21 mouse cellular contexts compared by ENCODE assay signal in genomic region chr7:128319140-128319539, GRCm38 (mm10). TPM values are rescaled to one million over a fixed set of nuclear protein-coding genes. Genes with fewer than 3 reads are reported as not detected.
DNase-seq lines count a peak whose midpoint lies in the region; ATAC-seq and TF ChIP-seq lines count a peak whose summit lies in the region.
"Had no signal": no experiment of that assay in that cellular context is flagged by ENCODE, and none has a peak within 500 bp of the region (broad histone marks: within the 10 kb centered on the region; RNA-seq: fewer than 3 reads in every experiment).

No protein-coding gene starts in this region.

- TF ChIP-seq CTCF in lung, adult 2 months (IDR thresholded peaks at IDR 0.05; ENCODE audit: insufficient read depth, low read length), result no peak
- TF ChIP-seq CTCF in stomach, postnatal 0 days (IDR thresholded peaks at IDR 0.05; ENCODE audit: low read depth), result no peak

- TF ChIP-seq EP300 in stomach, postnatal 0 days (optimal IDR thresholded peaks at IDR 0.05), result no peak

- no peak overlapping the region for H3K9ac ChIP-seq in heart, embryonic 11.5 days (ENCODE audit: low read depth, low read length)
- H3K9ac ChIP-seq in lung, embryonic 16.5 days (ENCODE audit: low read length), result no peak overlapping the region
- H3K9ac ChIP-seq in stomach, postnatal 0 days (ENCODE audit: low read length), result no peak overlapping the region
- H3K9ac ChIP-seq: forebrain, embryonic 12.5 days; heart, embryonic 13.5 days; hindbrain, embryonic 15.5 days; limb, embryonic 12.5 days; neural tube, embryonic 13.5 days had no signal

- no peaks in the 10 kb centered on the region for H3K36me3 ChIP-seq in heart, embryonic 10.5 days
- no peaks in the 10 kb centered on the region for H3K36me3 ChIP-seq in heart, embryonic 11.5 days (ENCODE audit: control insufficient read depth, insufficient read depth, low read length)
- H3K36me3 ChIP-seq in lung, embryonic 16.5 days (ENCODE audit: control insufficient read depth, insufficient read depth, low read length), result no peaks in the 10 kb centered on the region
- no peaks in the 10 kb centered on the region for H3K36me3 ChIP-seq in embryonic facial prominence, embryonic 10.5 days (replicated peaks)
- H3K36me3 ChIP-seq in stomach, postnatal 0 days (ENCODE audit: control insufficient read depth, insufficient read depth, low read length), result no peaks in the 10 kb centered on the region
- H3K36me3 ChIP-seq: forebrain, embryonic 12.5 days; heart, embryonic 13.5 days; hindbrain, embryonic 15.5 days; limb, embryonic 12.5 days; midbrain, embryonic 10.5 days; neural tube, embryonic 13.5 days had no signal

- no peak for ATAC-seq in heart, embryonic 11.5 days (replicated peaks; ENCODE audit: insufficient number of reproducible peaks, low FRiP score, low TSS enrichment)
- ATAC-seq in lung, embryonic 16.5 days (ENCODE audit: low read depth), result no peak; the same call in 1 of the 2 replicates
- ATAC-seq in stomach, postnatal 0 days (ENCODE audit: low FRiP score, low TSS enrichment), result no peak

- no peak overlapping the region; the same call in 1 of the 2 replicates for H3K27ac ChIP-seq in heart, embryonic 10.5 days
- no peak overlapping the region for H3K27ac ChIP-seq in heart, embryonic 11.5 days (ENCODE audit: low read depth, low read length)
- H3K27ac ChIP-seq in lung, embryonic 16.5 days (ENCODE audit: low read length), result peak overlapping the region; percentile 18; the same call in 1 of the 2 replicates
- H3K27ac ChIP-seq in embryonic facial prominence, embryonic 10.5 days (replicated peaks), result no peak overlapping the region
- H3K27ac ChIP-seq in stomach, postnatal 0 days (replicated peaks), result no peak overlapping the region
- H3K27ac ChIP-seq: forebrain, embryonic 12.5 days; heart, embryonic 13.5 days; hindbrain, embryonic 15.5 days; limb, embryonic 12.5 days; midbrain, embryonic 10.5 days; neural tube, embryonic 13.5 days had no signal

- no peak for TF ChIP-seq POLR2A in lung, adult 2 months (IDR thresholded peaks at IDR 0.05; ENCODE audit: borderline replicate concordance, extremely low read depth, low read depth, low read length)

- peaks cover 23% of the 10 kb centered on the region for H3K4me1 ChIP-seq in heart, embryonic 10.5 days
- H3K4me1 ChIP-seq in heart, embryonic 11.5 days (ENCODE audit: control insufficient read depth, insufficient read depth, low read length), result no peaks in the 10 kb centered on the region
- H3K4me1 ChIP-seq in lung, embryonic 16.5 days (replicated peaks; ENCODE audit: control insufficient read depth, insufficient read depth, low read length), result peaks cover 24% of the 10 kb centered on the region
- H3K4me1 ChIP-seq in lung, adult 2 months (ENCODE audit: control insufficient read depth, insufficient read depth, low read length), result peaks cover 13% of the 10 kb centered on the region
- peaks cover 38% of the 10 kb centered on the region for H3K4me1 ChIP-seq in embryonic facial prominence, embryonic 10.5 days
- H3K4me1 ChIP-seq in stomach, postnatal 0 days (replicated peaks; ENCODE audit: control insufficient read depth, insufficient read depth), result peaks cover 8% of the 10 kb centered on the region; the same call in 1 of the 2 replicates
- H3K4me1 ChIP-seq: forebrain, embryonic 12.5 days; hindbrain, embryonic 15.5 days; limb, embryonic 12.5 days had no signal

- H3K9me3 ChIP-seq in heart, embryonic 10.5 days, result no peaks in the 10 kb centered on the region
- H3K9me3 ChIP-seq in heart, embryonic 11.5 days (replicated peaks; ENCODE audit: control insufficient read depth, low read length), result no peaks in the 10 kb centered on the region
- H3K9me3 ChIP-seq in lung, embryonic 16.5 days (ENCODE audit: control insufficient read depth, low read length), result no peaks in the 10 kb centered on the region
- no peaks in the 10 kb centered on the region for H3K9me3 ChIP-seq in embryonic facial prominence, embryonic 10.5 days
- no peaks in the 10 kb centered on the region for H3K9me3 ChIP-seq in stomach, postnatal 0 days (ENCODE audit: control insufficient read depth, low read length)
- H3K9me3 ChIP-seq: forebrain, embryonic 12.5 days; heart, embryonic 13.5 days; hindbrain, embryonic 15.5 days; limb, embryonic 12.5 days; midbrain, embryonic 10.5 days; neural tube, embryonic 13.5 days had no signal

- H3K4me3 ChIP-seq in heart, embryonic 10.5 days, result no peak overlapping the region
- H3K4me3 ChIP-seq in heart, embryonic 11.5 days (ENCODE audit: low read depth, low read length), result no peak overlapping the region
- no peak overlapping the region for H3K4me3 ChIP-seq in lung, embryonic 16.5 days (ENCODE audit: low read length)
- H3K4me3 ChIP-seq in lung, adult 2 months (replicated peaks; ENCODE audit: extremely low read depth, low read depth, low read length), result no peak overlapping the region
- H3K4me3 ChIP-seq in embryonic facial prominence, embryonic 10.5 days, result no peak overlapping the region
- no peak overlapping the region for H3K4me3 ChIP-seq in stomach, postnatal 0 days (ENCODE audit: low read depth, low read length)
- H3K4me3 ChIP-seq: forebrain, embryonic 12.5 days; heart, embryonic 13.5 days; hindbrain, embryonic 15.5 days; limb, embryonic 12.5 days; midbrain, embryonic 10.5 days; neural tube, embryonic 13.5 days had no signal

- 71% methylated on average over 7 of the region's 7 CpGs for WGBS in heart, embryonic 10.5 days
- 66% methylated on average over 7 of the region's 7 CpGs for WGBS in heart, embryonic 11.5 days (ENCODE audit: insufficient replicate concordance)
- 56% methylated on average over 7 of the region's 7 CpGs for WGBS in lung, embryonic 16.5 days
- WGBS in lung, adult 2 months, result 71% methylated on average over 7 of the region's 7 CpGs
- WGBS in embryonic facial prominence, embryonic 10.5 days, result 89% methylated on average over 7 of the region's 7 CpGs
- WGBS in stomach, postnatal 0 days, result 59% methylated on average over 7 of the region's 7 CpGs

- peak; percentile 67 for DNase-seq in heart, embryonic 10.5 days (ENCODE audit: low spot score)
- DNase-seq in lung, adult 2 months, result no peak
- peak; percentile 11 for DNase-seq in embryonic facial prominence, embryonic 10.5 days (ENCODE audit: low spot score)
- DNase-seq in stomach, postnatal 0 days (ENCODE audit: low spot score), result peak; percentile 17
- DNase-seq in thymus, postnatal 14 days, result no peak
- DNase-seq in thymus, postnatal 0 days (ENCODE audit: low spot score), result no peak
- DNase-seq: adrenal gland, adult 2 months; cerebellum, postnatal 10 days; gastrocnemius, postnatal 36 days; heart, postnatal 36 days; kidney, adult 9 months; right cerebral cortex, postnatal 14 days; thymus, postnatal 36 days had no signal

- H3K27me3 ChIP-seq in heart, embryonic 10.5 days (ENCODE audit: insufficient read depth, poor library complexity, severe bottlenecking), result no peaks in the 10 kb centered on the region
- H3K27me3 ChIP-seq in heart, embryonic 11.5 days (ENCODE audit: control insufficient read depth, insufficient read depth, low read length), result no peaks in the 10 kb centered on the region
- no peaks in the 10 kb centered on the region for H3K27me3 ChIP-seq in lung, embryonic 16.5 days (ENCODE audit: control insufficient read depth, insufficient read depth, low read depth, low read length)
- H3K27me3 ChIP-seq in embryonic facial prominence, embryonic 10.5 days (replicated peaks; ENCODE audit: low read depth, poor library complexity, severe bottlenecking), result no peaks in the 10 kb centered on the region
- no peaks in the 10 kb centered on the region for H3K27me3 ChIP-seq in stomach, postnatal 0 days (ENCODE audit: control insufficient read depth, insufficient read depth, low read length)
- H3K27me3 ChIP-seq: forebrain, embryonic 12.5 days; heart, embryonic 13.5 days; hindbrain, embryonic 15.5 days; limb, embryonic 12.5 days; neural tube, embryonic 13.5 days had no signal

- H3K4me2 ChIP-seq in heart, embryonic 11.5 days, result no peak overlapping the region
- H3K4me2 ChIP-seq in lung, embryonic 16.5 days (ENCODE audit: low read depth, low read length), result no peak overlapping the region
- no peak overlapping the region for H3K4me2 ChIP-seq in stomach, postnatal 0 days (replicated peaks; ENCODE audit: low read depth)
- H3K4me2 ChIP-seq: forebrain, embryonic 12.5 days; heart, embryonic 13.5 days; hindbrain, embryonic 15.5 days; limb, embryonic 12.5 days; neural tube, embryonic 13.5 days had no signal

RNA-seq across cellular contexts. Expression of gene BC017158, which starts 21.2 kb away (rescaled TPM):
- polyA plus RNA-seq in heart, embryonic 10.5 days (2016; fragmentation: Nextera tagmentation; extraction: Ambion mirVana), result 20.3 and 25.1 TPM in 2 replicates
- polyA plus RNA-seq in heart, embryonic 11.5 days (2014; fragmentation: Nextera tagmentation; extraction: Ambion mirVana), result 18.1 and 18.2 TPM in 2 replicates
- polyA plus RNA-seq in lung, embryonic 16.5 days (2015; fragmentation: Nextera tagmentation; extraction: Ambion mirVana), result 32.0 and 36.3 TPM in 2 replicates
- 59.4 and 59.9 TPM in 2 replicates for polyA plus RNA-seq in lung, adult 2 months (2012; rRNA removed)
- polyA plus RNA-seq in embryonic facial prominence, embryonic 10.5 days (2016; fragmentation: Nextera tagmentation; extraction: Ambion mirVana), result 24.6 and 27.3 TPM in 2 replicates
- 17.0 and 19.4 TPM in 2 replicates for polyA plus RNA-seq in stomach, postnatal 0 days (2015; fragmentation: Nextera tagmentation; extraction: Ambion mirVana)
- polyA plus RNA-seq in thymus, postnatal 0 days (2015; fragmentation: Nextera tagmentation; extraction: Ambion mirVana), result 9.0 and 10.0 TPM in 2 replicates

RNA-seq across cellular contexts. Expression of gene Slc5a2, which starts 53.7 kb away (rescaled TPM):
- polyA plus RNA-seq in heart, embryonic 10.5 days (2016; fragmentation: Nextera tagmentation; extraction: Ambion mirVana), result 0.37 and 0.48 TPM in 2 replicates
- 0.83 TPM in 1 of 2 replicates, not detected in the other for polyA plus RNA-seq in heart, embryonic 11.5 days (2014; fragmentation: Nextera tagmentation; extraction: Ambion mirVana)
- 0.39 TPM in 1 of 2 replicates, not detected in the other for polyA plus RNA-seq in lung, embryonic 16.5 days (2015; fragmentation: Nextera tagmentation; extraction: Ambion mirVana)
- 0.09 and 0.24 TPM in 2 replicates for polyA plus RNA-seq in lung, adult 2 months (2012; rRNA removed)
- polyA plus RNA-seq in embryonic facial prominence, embryonic 10.5 days (2016; fragmentation: Nextera tagmentation; extraction: Ambion mirVana), result 0.10 and 0.28 TPM in 2 replicates
- polyA plus RNA-seq in stomach, postnatal 0 days (2015; fragmentation: Nextera tagmentation; extraction: Ambion mirVana), result 0.63 and 1.0 TPM in 2 replicates
- polyA plus RNA-seq in thymus, postnatal 0 days (2015; fragmentation: Nextera tagmentation; extraction: Ambion mirVana), result not detected in 2 replicates
- polyA plus RNA-seq: adrenal gland, adult 2 months; forebrain, embryonic 12.5 days; heart, embryonic 13.5 days; hindbrain, embryonic 15.5 days; limb, embryonic 12.5 days; neural tube, embryonic 13.5 days had no signal

Comparison
In these comparisons a context has a peak if more than half of its experiments do, and no peak if none do; other contexts are left out.
1. DNase-seq: peak in heart, embryonic 10.5 days (single experiment), embryonic facial prominence, embryonic 10.5 days (single experiment) and stomach, postnatal 0 days (single experiment); none in lung, adult 2 months (single experiment), thymus, postnatal 14 days (single experiment) and thymus, postnatal 0 days (single experiment).